Mouse (Mus musculus) adrenal gland, postnatal 36 days (tissue): Measurements from ENCODE around the gene Gimap8. TPM values are rescaled to one million over a fixed set of nuclear protein-coding genes. Genes with fewer than 3 reads are reported as not detected.

ENCODE experiments used
- DNase-seq, 2 experiments: peaks; one replicate each; pipeline ENCODE4 v3.0.0; 2021; ENCODE audit warnings: mixed read lengths in 1 of 2
- total RNA-seq, 2 experiments: library from RNA; stranded (reverse); gene quantifications; 2 replicates each; pipeline ENCODE4 v1.2.3; 2021

Gene Gimap8
- total RNA-seq, 2 experiments from 2014 or later, result 9.9 to 15.7 TPM

DNA sequence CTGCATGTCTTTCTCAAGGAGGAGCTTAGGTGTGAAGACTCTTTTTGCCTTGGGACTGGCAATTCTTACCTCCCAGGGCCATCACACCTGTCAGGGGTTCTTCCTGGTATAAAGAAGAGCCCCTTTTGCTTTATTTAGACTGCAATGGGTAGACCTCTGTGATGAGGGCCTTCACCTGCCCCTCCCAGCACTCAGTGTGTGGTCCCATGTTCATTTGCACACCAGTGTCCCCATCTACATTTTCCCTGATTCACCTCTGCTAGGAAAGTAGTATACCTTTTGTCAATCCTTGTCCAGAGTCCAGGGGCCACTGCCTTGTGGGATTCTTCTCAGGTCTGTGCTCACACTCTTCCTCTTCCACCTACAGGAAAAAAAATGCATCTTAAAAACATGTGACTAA is 57.1 kb downstream of the Gimap8 start:
- no peak for DNase-seq

DNA sequence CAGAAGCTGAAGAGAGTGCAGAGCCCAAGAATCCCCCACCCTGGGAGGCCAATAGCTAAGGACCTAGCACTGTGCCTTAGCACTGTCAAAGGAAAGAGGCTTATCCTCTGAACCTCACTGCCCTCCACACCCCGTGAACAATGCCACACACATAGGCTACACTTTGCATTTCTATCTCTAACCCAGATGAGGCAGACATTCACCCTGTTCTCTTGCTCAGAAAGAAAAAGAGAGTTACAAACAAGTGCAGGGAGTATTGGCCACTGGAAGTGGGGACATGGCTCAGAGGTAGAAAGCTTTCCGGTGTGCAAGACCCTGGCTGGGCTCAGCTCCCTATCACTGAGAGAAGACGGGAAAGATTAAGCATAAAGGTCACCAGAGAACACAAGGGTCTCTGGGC is 59.1 kb downstream of the Gimap8 start:
- no peak for DNase-seq

Other genes with a start within 250 kb of the Gimap8 start
- 10 to 100 TPM; 31.2 to 62.6 TPM for gene Zfp467, start 201.4 kb upstream of the Gimap8 start, total RNA-seq
- gene Sspo, start 199.0 kb upstream of the Gimap8 start, total RNA-seq, result 1 to 10 TPM; 1.9 to 2.4 TPM
- gene Atp6v0e2, start 109.6 kb upstream of the Gimap8 start, total RNA-seq, result 10 to 100 TPM; 61.8 to 63.3 TPM
- 10 to 100 TPM; 26.0 to 49.9 TPM for gene Lrrc61, start 92.4 kb upstream of the Gimap8 start, total RNA-seq
- gene Rarres2, start 74.4 kb upstream of the Gimap8 start, total RNA-seq, result 10 to 100 TPM; 52.7 to 77.5 TPM
- not detected for gene Gm45021, start 57.6 kb upstream of the Gimap8 start, total RNA-seq
- gene Repin1, start 53.4 kb upstream of the Gimap8 start, total RNA-seq, result 10 to 100 TPM; 48.5 to 50.5 TPM
- not detected for gene Gm44965, start 53.3 kb upstream of the Gimap8 start, total RNA-seq
- 1 to 10 TPM; 6.8 to 9.5 TPM for gene Zfp775, start 45.2 kb upstream of the Gimap8 start, total RNA-seq
- gene AI854703, start 20.5 kb upstream of the Gimap8 start, total RNA-seq, result 1 to 10 TPM; 1.5 to 1.6 TPM
- 1 to 10 TPM; 4.4 to 7.1 TPM for gene Gimap9, start 28.9 kb downstream of the Gimap8 start, total RNA-seq
- 10 to 100 TPM; 41.2 to 60.8 TPM for gene Gimap4, start 37.3 kb downstream of the Gimap8 start, total RNA-seq
- gene Gimap6, start 61.0 kb downstream of the Gimap8 start, total RNA-seq, result 10 to 100 TPM; 55.3 to 73.5 TPM
- 1 to 10 TPM; 2.9 to 3.3 TPM for gene Gm28053, start 71.4 kb downstream of the Gimap8 start, total RNA-seq
- under 1 TPM in 1 of 2 experiments, not detected in 1; 0.53 TPM for gene Gimap7, start 71.4 kb downstream of the Gimap8 start, total RNA-seq
- 10 to 100 TPM; 10.8 to 15.4 TPM for gene Gimap1, start 91.8 kb downstream of the Gimap8 start, total RNA-seq
- 10 to 100 TPM; 13.3 to 18.2 TPM for gene Gimap5, start 99.0 kb downstream of the Gimap8 start, total RNA-seq
- gene Gimap3, start 123.6 kb downstream of the Gimap8 start, total RNA-seq, result 1 to 10 TPM; 2.9 to 8.5 TPM
- gene Tmem176a, start 193.7 kb downstream of the Gimap8 start, total RNA-seq, result 100 to 1,000 TPM; 293 to 327 TPM
- gene Tmem176b, start 194.3 kb downstream of the Gimap8 start, total RNA-seq, result 100 to 1,000 TPM; 506 to 589 TPM
- gene Aoc1, start 225.7 kb downstream of the Gimap8 start, total RNA-seq, result not detected